Mouse (Mus musculus) forebrain, embryonic 16.5 days (tissue): ENCODE measurements around the gene Usp5. TPM values are rescaled to one million over a fixed set of nuclear protein-coding genes. Genes with fewer than 3 reads are reported as not detected.
A peak's percentile ranks its signal among the peaks of the same experiment; 100 is the strongest.

ENCODE experiments used
- ATAC-seq: fragments of 200-750 bp; cut with Nextera tagmentation; 2 replicates; pipeline ENCODE4 v1.8.0; 2017; ENCODE audit warnings: mild to moderate bottlenecking, moderate library complexity
- H3K27ac ChIP-seq: fragments of 300-500 bp; sonication (generic); 2 replicates; pipeline ENCODE4 v1.5.1; 2014; ENCODE audit warnings: low read length, control low read depth
- H3K27me3 ChIP-seq: fragments of 300-500 bp; sonication (generic); replicated peaks from 2 replicates; pipeline ENCODE4 v1.6.1; 2014; ENCODE audit warnings: low read length; ENCODE audit not compliant: control insufficient read depth, insufficient read depth
- H3K36me3 ChIP-seq: fragments of 300-500 bp; sonication (generic); 2 replicates; pipeline ENCODE4 v1.6.1; 2014; ENCODE audit not compliant: control insufficient read depth, insufficient read depth
- H3K4me1 ChIP-seq: fragments of 300-500 bp; sonication (generic); replicated peaks from 2 replicates; pipeline ENCODE4 v1.6.1; 2014; ENCODE audit warnings: low read length; ENCODE audit not compliant: control insufficient read depth, insufficient read depth
- H3K4me2 ChIP-seq: fragments of 300-500 bp; sonication (generic); 2 replicates; pipeline ENCODE4 v1.6.1; 2014; ENCODE audit warnings: mild to moderate bottlenecking, low read length, control low read depth
- H3K4me3 ChIP-seq: fragments of 300-500 bp; sonication (generic); replicated peaks from 2 replicates; pipeline ENCODE4 v1.5.1; 2014; ENCODE audit warnings: mild to moderate bottlenecking, low read length, control low read depth
- H3K9ac ChIP-seq: fragments of 300-500 bp; sonication (generic); replicated peaks from 2 replicates; pipeline ENCODE4 v1.6.1; 2014; ENCODE audit warnings: low read depth, low read length, control low read depth
- H3K9me3 ChIP-seq: fragments of 300-500 bp; sonication (generic); 2 replicates; pipeline ENCODE4 v1.6.1; 2016; ENCODE audit warnings: low read length; ENCODE audit not compliant: control insufficient read depth
- WGBS: fragments of 180-500 bp; shearing (Covaris S2); extraction: QIAGEN DNeasy Blood & Tissue Kit; methylation state at CpG from one replicate; pipeline ENCODE4 v1.1.7; 2014; 5-methylcytosine and 5-hydroxymethylcytosine counted together
- polyA plus RNA-seq: library from polyadenylated mRNA; unstranded; fragments of >200 nt; fragmentation: Nextera tagmentation; extraction: Ambion mirVana; gene quantifications from 2 replicates; pipeline ENCODE4 v1.2.1, GENCODE M21; 2015

Gene Usp5
- polyA plus RNA-seq, result 203 and 216 TPM in 2 replicates

GRCm38 (mm10) chr6:124828868-124829798 lies at the start of gene Usp5, which contains the start of gene Cdca3:
TSS of gene Usp5 (minus strand) at chr6:124829484.
TSS of gene Cdca3 (plus strand) at chr6:124829547.
- Histone ChIP-seq H3K4me1 (peaks cover 25% of the 10 kb centered on the region), H3K9me3 (no peaks in the 10 kb centered on the region), H3K27me3 (no peaks in the 10 kb centered on the region), H3K4me2 (peak within 1 kb of the TSS; percentile 81), H3K36me3 (peaks cover 7% of the 10 kb centered on the region), H3K9ac (peak within 1 kb of the TSS; percentile 77), H3K27ac (peak within 1 kb of the TSS; percentile 90), H3K4me3 (peak within 1 kb of the TSS; percentile 75)
- peak; percentile 93 for ATAC-seq
- under 1% methylated on average over 55 of the region's 55 CpGs for WGBS

- no peaks in the 10 kb centered on the region for H3K9me3 ChIP-seq
- H3K27me3 ChIP-seq, result no peaks in the 10 kb centered on the region
- no peak overlapping the region for H3K4me2 ChIP-seq
- H3K27ac ChIP-seq, result no peak overlapping the region
- ATAC-seq, result no peak
- H3K9ac ChIP-seq, result no peak overlapping the region
- H3K36me3 ChIP-seq, result no peaks in the 10 kb centered on the region
- no peak overlapping the region for H3K4me3 ChIP-seq
- H3K4me1 ChIP-seq, result no peaks in the 10 kb centered on the region
- WGBS, result 71% methylated on average over 2 of the region's 3 CpGs
These were observed 45.1 kb upstream of the Usp5 start for GRCm38 (mm10) chr6:124874348-124874747.

GRCm38 (mm10) chr6:124866560-124866959 lies 37.3 kb upstream of the Usp5 start:
- peaks cover 27% of the 10 kb centered on the region for H3K4me1 ChIP-seq
- no peaks in the 10 kb centered on the region for H3K9me3 ChIP-seq
- H3K36me3 ChIP-seq, result no peaks in the 10 kb centered on the region
- WGBS, result 58% methylated on average over 6 of the region's 7 CpGs
- ATAC-seq, result no peak
- H3K4me3 ChIP-seq, result no peak overlapping the region
- no peak overlapping the region for H3K27ac ChIP-seq
- H3K27me3 ChIP-seq, result no peaks in the 10 kb centered on the region
- H3K4me2 ChIP-seq, result no peak overlapping the region
- H3K9ac ChIP-seq, result no peak overlapping the region

- no peak overlapping the region; the same call in 1 of the 2 replicates for H3K27ac ChIP-seq
These were observed 36.6 kb upstream of the Usp5 start for GRCm38 (mm10) chr6:124865766-124866362.

GRCm38 (mm10) chr6:124863658-124864298 lies 34.5 kb upstream of the Usp5 start, which contains the start of gene Gpr162:
TSS of gene Gpr162 (minus strand) at chr6:124863983.
- Histone ChIP-seq H3K9me3 (no peaks in the 10 kb centered on the region), H3K9ac (peak within 1 kb of the TSS; percentile 75), H3K27ac (peak within 1 kb of the TSS; percentile 54), H3K36me3 (no peaks in the 10 kb centered on the region), H3K4me2 (peak within 1 kb of the TSS; percentile 46), H3K4me3 (peak within 1 kb of the TSS; percentile 63), H3K27me3 (no peaks in the 10 kb centered on the region), H3K4me1 (peaks cover 49% of the 10 kb centered on the region)
- ATAC-seq, result peak; percentile 68
- under 1% methylated on average over 30 of the region's 43 CpGs for WGBS

More at GRCm38 (mm10) chr6:124865766-124866362, 36.6 kb upstream of the Usp5 start:
- WGBS, result 64% methylated on average over 18 of the region's 18 CpGs
- no peaks in the 10 kb centered on the region for H3K27me3 ChIP-seq
- 0 out of 2 replicates have a peak overlapping the region, but pooled peaks have one; percentile 5 for H3K9ac ChIP-seq
- peaks cover 34% of the 10 kb centered on the region for H3K4me1 ChIP-seq
- H3K36me3 ChIP-seq, result no peaks in the 10 kb centered on the region
- ATAC-seq, result no peak
- no peaks in the 10 kb centered on the region for H3K9me3 ChIP-seq
- no peak overlapping the region for H3K4me3 ChIP-seq
- H3K4me2 ChIP-seq, result no peak overlapping the region

- Histone ChIP-seq H3K9ac (peak overlapping the region; percentile 75), H3K4me3 (peak overlapping the region; percentile 63), H3K36me3 (no peaks in the 10 kb centered on the region), H3K9me3 (no peaks in the 10 kb centered on the region), H3K27me3 (no peaks in the 10 kb centered on the region), H3K27ac (peak overlapping the region; percentile 54), H3K4me2 (peak overlapping the region; percentile 46), H3K4me1 (peaks cover 55% of the 10 kb centered on the region)
- peak; percentile 17 for ATAC-seq
- WGBS, result 0% methylated on average over 8 of the region's 16 CpGs
These were observed 33.9 kb upstream of the Usp5 start for GRCm38 (mm10) chr6:124863125-124863657.

GRCm38 (mm10) chr6:124862406-124863124 lies 33.3 kb upstream of the Usp5 start:
- no peaks in the 10 kb centered on the region for H3K9me3 ChIP-seq
- WGBS, result 8% methylated on average over 8 of the region's 8 CpGs
- H3K36me3 ChIP-seq, result no peaks in the 10 kb centered on the region
- peak; percentile 9 for ATAC-seq
- H3K4me2 ChIP-seq, result peak overlapping the region; percentile 46
- no peaks in the 10 kb centered on the region for H3K27me3 ChIP-seq
- peak overlapping the region; percentile 75 for H3K9ac ChIP-seq
- peaks cover 61% of the 10 kb centered on the region for H3K4me1 ChIP-seq
- H3K4me3 ChIP-seq, result peak overlapping the region; percentile 63
- H3K27ac ChIP-seq, result peak overlapping the region; percentile 54

- Histone ChIP-seq H3K27ac (no peak overlapping the region), H3K36me3 (no peaks in the 10 kb centered on the region), H3K4me3 (no peak overlapping the region), H3K27me3 (no peaks in the 10 kb centered on the region), H3K9me3 (no peaks in the 10 kb centered on the region), H3K4me2 (peak overlapping the region; percentile 46), H3K4me1 (peaks cover 61% of the 10 kb centered on the region), H3K9ac (no peak overlapping the region)
- no peak for ATAC-seq
- WGBS, result 34% methylated on average over 3 of the region's 3 CpGs
These were observed 32.5 kb upstream of the Usp5 start for GRCm38 (mm10) chr6:124861802-124862201.
